Mouse (Mus musculus): ENCODE results near the gene Cip2a. TPM values are rescaled to one million over a fixed set of nuclear protein-coding genes. Genes with fewer than 3 reads are reported as not detected.
A peak's percentile ranks its signal among the peaks of the same experiment; 100 is the strongest.

The Cip2a gene
- total RNA-seq (2021) = 7.6 and 8.0 TPM in 2 replicates
- long read RNA-seq, experiment 1, partial matches to known transcripts = 1 of 4 reads
- long read RNA-seq, experiment 1, other reads (novel, unspliced or antisense) = 1 of 4 reads
- long read RNA-seq, experiment 2, partial matches to known transcripts = 0 of 3 reads
- long read RNA-seq, experiment 2, other reads (novel, unspliced or antisense) = 1 of 3 reads

GRCm38 (mm10) chr16:48993559-48994342 lies at the start of gene Cip2a, which contains the start of gene Dzip3:
Gene Cip2a (plus strand): TSS chr16:48994185.
Gene Dzip3 (minus strand): TSS chr16:48994165.
- peak; percentile 96 for DNase-seq

DNA sequence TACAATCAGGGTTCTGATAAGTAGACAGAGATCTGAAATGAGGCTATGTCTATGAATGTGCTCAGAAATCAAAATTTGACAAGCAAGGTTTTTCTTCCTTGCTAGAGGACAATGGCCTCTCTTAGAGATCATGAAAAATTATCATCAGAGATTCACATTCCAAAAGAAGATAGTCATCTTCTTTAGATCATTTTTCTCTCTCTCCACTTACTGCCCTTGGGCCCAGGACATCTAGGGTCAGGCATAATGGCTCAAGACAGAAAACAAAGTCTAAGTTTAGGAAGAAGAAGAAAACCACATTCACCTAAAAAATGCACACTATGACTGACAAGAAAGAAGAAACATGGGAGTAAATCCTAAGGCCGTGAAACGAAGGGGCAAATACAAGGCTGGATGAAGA lies 21.0 kb upstream of the Cip2a start:
- DNase-seq = no peak

DNA sequence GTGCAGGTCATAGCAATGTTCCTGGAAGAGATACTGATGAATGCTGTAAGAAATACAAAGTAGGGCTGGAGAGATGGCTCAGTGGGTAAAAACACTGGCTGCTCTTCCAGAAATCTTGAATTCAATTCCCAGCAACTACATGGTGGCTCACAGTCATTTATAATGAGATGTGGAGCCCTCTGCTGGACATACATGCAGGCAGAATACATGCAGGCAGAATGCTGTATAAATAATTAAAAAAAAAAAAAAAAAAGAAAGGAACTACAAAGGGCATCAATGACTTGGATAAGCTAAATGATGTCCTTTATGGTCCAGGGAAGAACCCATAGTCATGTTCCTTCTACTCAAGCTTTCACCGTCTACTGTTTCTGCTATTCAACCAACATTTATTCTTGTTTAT lies 20.4 kb upstream of the Cip2a start:
- DNase-seq = no peak

DNA sequence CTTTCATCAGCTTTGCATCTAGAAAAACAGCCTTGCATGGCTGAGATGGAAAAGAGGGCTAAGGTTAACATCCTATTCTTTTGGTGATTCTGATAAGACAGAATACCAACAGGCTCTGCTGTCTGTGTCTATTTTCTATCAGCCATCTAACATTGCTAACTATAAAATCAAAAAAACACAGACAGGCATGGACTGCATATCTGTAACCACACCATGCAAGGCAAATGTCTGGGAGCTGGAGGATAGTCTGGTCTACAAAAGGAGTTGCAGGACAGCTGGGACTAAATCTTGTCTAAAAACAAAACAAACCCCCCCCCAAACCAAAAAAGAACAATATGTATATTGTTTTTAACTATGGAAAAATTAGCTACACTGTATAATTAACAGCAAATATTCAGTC lies 14.0 kb upstream of the Cip2a start:
- no peak for DNase-seq

DNA sequence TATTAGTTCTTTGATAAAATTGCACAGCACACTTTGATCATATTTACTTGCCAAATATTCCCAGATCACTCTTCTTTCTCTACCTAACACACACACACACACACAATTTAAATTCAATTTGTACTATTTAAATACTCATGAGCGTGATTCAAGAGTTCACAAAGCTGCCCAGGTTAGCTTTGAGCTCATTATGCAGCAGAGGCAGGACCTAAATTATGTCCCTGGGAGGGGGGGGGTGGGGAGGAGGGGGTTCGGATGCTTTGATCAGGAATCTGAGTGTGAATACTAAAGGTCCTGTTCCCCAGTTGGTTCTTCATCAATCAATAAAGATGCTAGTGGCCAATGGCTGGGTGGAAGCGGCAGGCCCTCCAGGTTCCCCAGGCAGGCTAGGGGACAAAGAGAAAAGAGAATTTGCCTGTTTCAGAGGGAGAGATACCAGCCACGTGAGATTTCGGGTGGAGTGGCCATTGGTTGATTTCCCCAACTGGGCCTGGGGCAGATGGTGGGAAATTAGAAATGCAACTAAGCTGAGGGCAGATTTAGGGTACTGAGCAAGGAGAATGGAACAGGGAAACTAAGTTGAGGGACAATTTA lies 8.9 kb upstream of the Cip2a start:
- no peak for DNase-seq

DNA sequence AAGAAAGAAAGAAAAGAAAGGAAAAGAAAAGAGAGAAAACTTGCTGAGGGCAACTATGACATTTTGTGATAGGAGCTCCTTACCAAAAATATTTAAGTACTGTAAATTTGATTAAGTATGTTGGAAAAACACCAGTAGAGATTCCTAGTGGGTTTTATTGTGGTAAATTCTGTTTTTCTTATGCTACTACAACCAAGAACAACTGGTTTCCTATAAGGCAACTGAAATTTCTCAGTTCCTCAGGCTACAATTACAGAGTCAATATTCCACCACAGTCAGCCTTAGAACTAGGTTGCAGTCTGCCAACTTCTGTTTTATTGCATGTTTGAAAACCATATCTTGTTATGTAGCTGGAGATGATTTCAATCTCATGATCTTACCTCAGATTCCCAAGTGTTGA lies 4.3 kb upstream of the Cip2a start:
- DNase-seq = no peak

GRCm38 (mm10) chr16:48992437-48993230 lies 1.4 kb upstream of the Cip2a start:
- DNase-seq = no peak

GRCm38 (mm10) chr16:48993231-48993558 lies 790 bp upstream of the Cip2a start:
- no peak for DNase-seq

- no peak for DNase-seq
Measured at GRCm38 (mm10) chr16:48994343-48994693, 333 bp downstream of the Cip2a start.

DNA sequence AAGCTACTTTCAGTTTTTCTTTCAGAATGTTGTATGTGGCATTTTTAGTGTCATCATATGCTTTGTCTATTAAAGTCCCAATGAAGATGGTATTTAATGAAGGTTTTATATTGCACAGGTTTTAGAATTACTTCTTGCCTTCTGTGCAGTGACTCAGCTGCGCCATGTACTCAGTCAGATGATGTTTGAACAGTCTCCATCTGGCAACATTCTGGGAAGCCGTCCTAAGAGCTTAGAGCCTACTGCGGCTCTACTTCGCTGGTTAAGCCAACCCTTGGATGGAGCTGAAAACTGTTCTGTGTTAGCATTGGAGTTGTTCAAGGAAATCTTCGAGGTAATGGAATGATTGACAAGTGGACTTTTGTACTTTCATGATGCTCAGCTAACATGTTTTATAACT lies 10.2 kb downstream of the Cip2a start:
- DNase-seq = no peak

DNA sequence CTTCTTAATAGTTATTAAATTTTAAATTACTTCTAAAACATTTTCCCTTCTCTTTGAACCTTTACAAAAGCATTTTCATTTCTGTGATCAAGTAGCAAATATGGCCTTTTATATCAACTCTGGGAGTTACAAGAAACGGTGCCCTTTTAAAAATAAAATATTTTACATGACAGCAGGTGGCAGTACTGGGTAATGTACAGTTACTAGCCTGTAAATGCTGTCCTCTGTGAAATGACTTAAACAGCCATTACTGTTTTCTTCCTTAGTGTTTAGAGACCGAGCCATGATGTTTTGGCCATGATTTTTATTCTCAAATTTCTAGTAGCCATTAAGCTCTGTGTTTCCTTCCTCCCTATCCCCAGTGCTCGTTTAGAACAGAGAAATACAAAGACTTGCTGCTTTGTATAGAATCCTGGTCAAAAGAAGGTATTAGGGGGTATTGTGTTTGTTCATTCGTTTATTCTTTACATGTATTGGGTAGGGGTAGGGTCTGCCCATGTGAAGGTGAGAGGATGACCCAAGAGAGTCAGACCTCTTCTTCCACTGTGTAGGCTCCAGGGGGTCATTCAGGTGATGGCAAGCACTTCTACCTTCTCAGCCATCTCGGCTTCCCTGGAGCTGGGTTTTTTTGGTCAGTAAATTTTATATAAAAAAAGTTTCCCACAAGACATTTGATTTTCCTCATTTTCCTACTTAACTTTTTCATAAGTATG lies 22.8 kb downstream of the Cip2a start:
- no peak for DNase-seq

- no peak for DNase-seq
Measured at GRCm38 (mm10) chr16:49035852-49036251, 41.9 kb downstream of the Cip2a start.

DNA sequence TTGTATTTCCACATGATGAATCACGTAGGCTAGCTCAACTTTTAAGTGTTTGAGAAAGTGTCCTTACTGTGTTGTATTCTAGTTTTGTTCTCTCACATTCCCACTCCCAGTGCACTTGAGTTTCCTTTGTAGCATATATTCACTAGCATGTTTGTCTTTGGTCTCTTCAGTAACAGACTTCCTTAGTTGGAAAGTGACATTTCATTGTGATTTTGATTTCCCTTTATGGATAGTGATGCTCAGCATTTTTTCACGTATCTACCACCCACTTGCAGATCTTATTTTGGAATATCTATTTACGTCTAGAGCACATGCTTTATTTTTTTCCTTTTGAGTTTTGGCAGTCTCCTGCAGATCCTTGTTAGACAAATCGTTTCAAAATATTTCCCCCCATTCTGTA lies 43.8 kb downstream of the Cip2a start:
- no peak for DNase-seq

DNA sequence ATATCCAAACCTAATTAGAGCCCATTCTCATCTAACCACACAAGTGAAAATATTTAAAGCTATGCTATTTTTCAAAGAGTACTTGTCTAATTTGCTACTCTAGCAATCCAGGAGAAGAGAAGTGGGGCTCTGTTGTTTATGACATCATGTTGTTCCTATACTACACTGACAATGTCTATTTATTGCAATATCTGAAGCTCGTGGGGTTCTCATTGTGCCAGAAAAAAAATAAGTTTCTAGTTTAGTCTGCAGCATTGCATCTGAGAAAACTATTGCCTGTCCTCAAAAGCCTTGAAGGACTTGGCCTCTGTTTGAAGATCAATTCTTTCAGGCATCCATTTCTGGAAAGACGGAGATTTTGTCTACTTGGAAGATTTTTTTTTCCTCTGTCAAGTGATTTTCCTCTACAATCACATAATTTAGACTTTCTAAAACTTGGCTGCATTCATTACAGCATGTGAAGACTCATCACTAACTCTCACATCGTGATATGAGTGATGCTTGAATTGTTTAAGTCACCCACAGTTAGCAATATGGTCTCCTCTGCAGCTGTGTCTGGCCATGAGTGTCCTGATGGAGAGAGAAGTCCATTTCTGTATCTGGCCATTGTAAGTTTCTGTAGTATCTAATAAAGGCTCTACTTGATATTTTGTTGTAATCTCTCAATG lies 46.7 kb downstream of the Cip2a start:
- DNase-seq = no peak

GRCm38 (mm10) chr16:49049214-49049613 lies 55.2 kb downstream of the Cip2a start:
- no peak for DNase-seq

DNA sequence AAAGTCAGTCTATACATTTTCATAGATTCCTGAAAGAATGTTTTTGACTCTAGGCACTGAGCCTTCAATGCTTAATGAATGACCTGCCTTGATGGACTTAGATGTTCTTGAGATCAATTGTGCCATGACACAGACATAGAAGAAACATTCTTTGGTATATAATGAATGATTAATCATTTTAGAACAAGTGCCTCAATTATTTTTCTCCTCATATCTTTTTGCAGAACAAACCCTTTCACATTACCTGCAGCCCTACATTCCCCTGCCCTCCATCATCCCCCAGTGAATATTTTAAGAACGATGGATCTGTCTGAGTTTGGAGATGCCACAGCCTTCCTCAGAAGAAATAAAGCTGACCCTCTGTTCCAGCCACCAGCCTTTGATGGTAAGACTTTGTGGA lies 63.2 kb downstream of the Cip2a start, which contains the start of gene Myh15:
TSS of gene Myh15 (plus strand) at position 301 of the 400 bp plus-strand sequence.
- no peak for DNase-seq

Other genes with a start within 250 kb of the Cip2a start
- 1.3 TPM in 1 of 2 replicates, not detected in the other for gene Trat1, start 222.2 kb upstream of the Cip2a start, total RNA-seq (2021)
- gene Retnlb, start 177.3 kb upstream of the Cip2a start, total RNA-seq (2021) = not detected in 2 replicates
- 15.2 and 22.2 TPM in 2 replicates for gene Retnla, start 151.6 kb upstream of the Cip2a start, total RNA-seq (2021)
- 2.3 and 5.1 TPM in 2 replicates for gene Retnlg, start 121.6 kb upstream of the Cip2a start, total RNA-seq (2021)
- 15.8 and 18.3 TPM in 2 replicates for gene Dzip3, start within 50 bp of the Cip2a start, total RNA-seq (2021)
- gene Myh15, start 63.3 kb downstream of the Cip2a start, total RNA-seq (2021) = not detected in 2 replicates